Mouse (Mus musculus) erythroid progenitor cell, adult 5-6 weeks (primary cell): ENCODE data around the gene Hmga1. TPM values are rescaled to one million over a fixed set of nuclear protein-coding genes. Genes with fewer than 3 reads are reported as not detected.

Experiments used
- total RNA-seq, 2 experiments: library from RNA; stranded (forward) in 1 of 2; stranded (reverse) in 1 of 2; fragments of 150-400 nt in 1 of 2; fragments of 186-747, 209-891 nt in 1 of 2; gene quantifications; 2 replicates each; pipeline versions ENCODE4 v1.2.3 to v1.2.4; 2015 to 2017; ENCODE audit warnings: low replicate concordance in 2 of 2

Gene Hmga1
- total RNA-seq, 2 experiments from 2014 or later = 30.6 to 40.7 TPM

Other genes starting within 250 kb of the Hmga1 start
- not detected in 2 replicates for gene Grm4, start 35.1 kb upstream of the Hmga1 start, total RNA-seq (2015; ENCODE audit: low replicate concordance)
- not detected in 2 replicates for gene Grm4, start 35.1 kb upstream of the Hmga1 start, total RNA-seq (2017; ENCODE audit: low replicate concordance)
- gene AI413582, start 9.3 kb downstream of the Hmga1 start, total RNA-seq (2015; ENCODE audit: low replicate concordance) = 2.9 and 6.8 TPM in 2 replicates
- 3.1 and 14.1 TPM in 2 replicates for gene AI413582, start 9.3 kb downstream of the Hmga1 start, total RNA-seq (2017; ENCODE audit: low replicate concordance)
- gene Nudt3, start 67.0 kb downstream of the Hmga1 start, total RNA-seq (2015; ENCODE audit: low replicate concordance) = 11.3 and 21.6 TPM in 2 replicates
- 20.7 and 43.1 TPM in 2 replicates for gene Nudt3, start 67.0 kb downstream of the Hmga1 start, total RNA-seq (2017; ENCODE audit: low replicate concordance)
- gene RPS10-NUDT3, start 78.7 kb downstream of the Hmga1 start, total RNA-seq (2015; ENCODE audit: low replicate concordance) = not detected in 2 replicates
- gene RPS10-NUDT3, start 78.7 kb downstream of the Hmga1 start, total RNA-seq (2017; ENCODE audit: low replicate concordance) = 12.3 TPM in 1 of 2 replicates, not detected in the other
- gene Rps10, start 80.2 kb downstream of the Hmga1 start, total RNA-seq (2015; ENCODE audit: low replicate concordance) = 648 and 718 TPM in 2 replicates
- 440 and 463 TPM in 2 replicates for gene Rps10, start 80.2 kb downstream of the Hmga1 start, total RNA-seq (2017; ENCODE audit: low replicate concordance)
- gene Pacsin1, start 99.0 kb downstream of the Hmga1 start, total RNA-seq (2015; ENCODE audit: low replicate concordance) = not detected in 2 replicates
- gene Pacsin1, start 99.0 kb downstream of the Hmga1 start, total RNA-seq (2017; ENCODE audit: low replicate concordance) = not detected in 2 replicates
- gene Spdef, start 172.5 kb downstream of the Hmga1 start, total RNA-seq (2015; ENCODE audit: low replicate concordance) = not detected in 2 replicates
- gene Spdef, start 172.5 kb downstream of the Hmga1 start, total RNA-seq (2017; ENCODE audit: low replicate concordance) = not detected in 2 replicates